Mouse (Mus musculus) forebrain, embryonic 10.5 days (tissue): Measurements from ENCODE around the gene Eif1. TPM values are rescaled to one million over a fixed set of nuclear protein-coding genes. Genes with fewer than 3 reads are reported as not detected.
"Not testable (repeated sequence)": the region's sequence is repeated elsewhere in the genome, so short reads cannot be mapped to it uniquely, and the experiment has no call there.

Experiments used
- DNase-seq: peaks from one replicate; pipeline ENCODE4 v3.0.0-alpha.2; 2017; ENCODE audit warnings: low spot score; ENCODE audit errors: extremely low spot score
- H3K27ac ChIP-seq: fragments of 300-500 bp; sonication (generic); 2 replicates; pipeline ENCODE4 v1.5.1; 2016; ENCODE audit warnings: mild to moderate bottlenecking
- H3K27me3 ChIP-seq: fragments of 300-500 bp; sonication (generic); 2 replicates; pipeline ENCODE4 v1.6.1; 2016; ENCODE audit warnings: mild to moderate bottlenecking; ENCODE audit not compliant: poor library complexity, severe bottlenecking
- H3K36me3 ChIP-seq: fragments of 300-500 bp; sonication (generic); replicated peaks from 2 replicates; pipeline ENCODE4 v1.6.1; 2016; ENCODE audit warnings: mild to moderate bottlenecking, moderate library complexity
- H3K4me1 ChIP-seq: fragments of 300-500 bp; sonication (generic); 2 replicates; pipeline ENCODE4 v1.6.1; 2016
- H3K4me3 ChIP-seq: fragments of 300-500 bp; sonication (generic); 2 replicates; pipeline ENCODE4 v1.5.1; 2016; ENCODE audit warnings: mild to moderate bottlenecking, moderate library complexity
- H3K9me3 ChIP-seq: fragments of 300-500 bp; sonication (generic); 2 replicates; pipeline ENCODE4 v1.6.1; 2016; ENCODE audit warnings: mild to moderate bottlenecking, moderate library complexity
- WGBS: fragments of 180-500 bp; shearing (Covaris S2); methylation state at CpG from one replicate; pipeline ENCODE4 v1.1.7; 2016; 5-methylcytosine and 5-hydroxymethylcytosine counted together
- polyA plus RNA-seq: library from polyadenylated mRNA; unstranded; fragments of >200 nt; fragmentation: Nextera tagmentation; extraction: Ambion mirVana; gene quantifications from 2 replicates; pipeline ENCODE4 v1.2.1, GENCODE M21; 2016

Gene Eif1
- polyA plus RNA-seq, 1 experiment from 2014 or later, result 1,690 TPM

- Histone ChIP-seq H3K36me3 (no peaks in the 10 kb centered on the region), H3K27ac (no peak overlapping the region), H3K4me3 (no peak overlapping the region), H3K9me3 (no peaks in the 10 kb centered on the region), H3K4me1 (peaks cover 38% of the 10 kb centered on the region), H3K27me3 (no peaks in the 10 kb centered on the region)
- WGBS, result 75% methylated on average over 9 of the region's 9 CpGs
- no peak for DNase-seq
These were observed 13.3 kb downstream of the Eif1 start for GRCm38 (mm10) chr11:100332766-100333515.

- Histone ChIP-seq H3K9me3 (no peaks in the 10 kb centered on the region), H3K27me3 (no peaks in the 10 kb centered on the region), H3K4me3 (no peak within 1 kb of the TSS), H3K36me3 (no peaks in the 10 kb centered on the region), H3K27ac (no peak within 1 kb of the TSS), H3K4me1 (peaks cover 38% of the 10 kb centered on the region)
- 76% methylated on average over 6 of the region's 6 CpGs for WGBS
- DNase-seq, result no peak
These were observed 14.3 kb downstream of the Eif1 start, which contains the start of gene Gast for GRCm38 (mm10) chr11:100333944-100334457. Gene Gast, plus strand, starts transcription at chr11:100334407.

- Histone ChIP-seq H3K27ac (no peak overlapping the region), H3K27me3 (no peaks in the 10 kb centered on the region), H3K36me3 (no peaks in the 10 kb centered on the region), H3K4me1 (peaks cover 29% of the 10 kb centered on the region), H3K4me3 (no peak overlapping the region), H3K9me3 (no peaks in the 10 kb centered on the region)
- DNase-seq, result no peak
- 89% methylated on average over 3 of the region's 3 CpGs for WGBS
These were observed 16.0 kb downstream of the Eif1 start for GRCm38 (mm10) chr11:100335731-100336130.

DNA sequence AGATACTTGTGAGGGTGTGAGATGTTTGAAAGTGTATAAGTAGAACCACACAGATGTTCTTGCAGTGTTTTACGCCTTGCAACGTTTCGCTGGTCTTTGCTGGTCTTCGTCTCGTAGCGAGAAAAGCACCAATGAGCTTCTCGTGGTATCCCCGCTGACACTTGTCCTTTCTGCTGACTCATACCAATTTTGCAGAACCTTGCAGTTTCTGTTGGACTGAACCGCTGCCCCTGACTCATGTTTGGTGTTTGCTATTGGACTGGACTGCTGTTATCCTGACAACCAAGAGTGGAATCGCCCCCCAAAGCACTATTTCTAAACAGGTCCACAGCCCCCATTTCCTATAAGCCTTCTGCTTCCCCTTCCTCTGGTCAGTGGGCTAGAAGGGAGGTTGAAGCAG is 24.6 kb downstream of the Eif1 start:
- WGBS, result 91% methylated on average over 10 of the region's 10 CpGs
- DNase-seq, result no peak
- no peaks in the 10 kb centered on the region for H3K9me3 ChIP-seq
- no peak overlapping the region for H3K27ac ChIP-seq
- peaks cover 14% of the 10 kb centered on the region for H3K36me3 ChIP-seq
- H3K27me3 ChIP-seq, result no peaks in the 10 kb centered on the region
- 0 out of 2 replicates have a peak, but pooled peaks cover 2% of the 10 kb centered on the region for H3K4me1 ChIP-seq
- no peak overlapping the region for H3K4me3 ChIP-seq

DNA sequence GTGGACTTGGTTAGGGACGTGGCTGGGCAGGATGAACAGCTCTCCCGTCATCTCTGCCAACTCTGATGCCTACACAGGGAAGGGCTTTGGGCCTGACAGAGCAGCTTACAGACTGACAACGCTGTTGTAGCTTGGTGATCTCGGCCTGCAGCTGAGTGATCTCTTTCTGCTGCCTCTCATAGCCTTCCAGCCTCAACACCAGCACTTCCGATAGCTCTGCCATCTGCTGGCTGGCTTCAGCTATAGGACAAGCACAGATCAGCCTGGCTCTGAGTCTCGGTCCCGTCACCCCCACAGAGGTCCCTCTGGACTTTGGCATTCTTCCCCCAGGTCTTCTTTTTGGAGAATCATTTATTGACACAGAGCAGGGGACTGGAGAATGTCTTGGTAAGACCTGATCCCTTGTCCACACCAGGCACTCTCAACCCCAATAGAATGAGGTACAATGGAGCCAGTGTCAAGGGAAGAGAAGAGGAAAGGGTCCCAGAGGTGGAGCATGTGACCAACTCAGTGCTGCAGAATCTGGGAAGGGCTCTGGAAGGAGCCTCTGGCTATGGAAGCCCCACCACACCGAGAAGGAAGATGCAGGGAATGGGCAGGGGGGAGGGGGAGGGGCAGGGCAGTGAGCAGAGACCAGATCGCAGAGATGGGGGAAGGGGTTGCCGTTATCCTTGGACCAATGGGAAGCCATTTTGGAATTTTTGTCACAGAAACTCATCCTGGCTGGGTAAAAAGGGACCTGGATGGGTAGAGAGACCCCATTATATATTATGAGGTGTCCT is 32.6 kb downstream of the Eif1 start:
- peaks cover 33% of the 10 kb centered on the region for H3K4me1 ChIP-seq
- H3K9me3 ChIP-seq, result no peaks in the 10 kb centered on the region
- H3K27ac ChIP-seq, result no peak overlapping the region
- peaks cover 60% of the 10 kb centered on the region for H3K36me3 ChIP-seq
- peaks cover 49% of the 10 kb centered on the region for H3K27me3 ChIP-seq
- no peak overlapping the region for H3K4me3 ChIP-seq
- DNase-seq, result no peak
- WGBS, result 43% methylated on average over 10 of the region's 10 CpGs

- under 1% methylated on average over 54 of the region's 54 CpGs for WGBS
- Histone ChIP-seq H3K4me3 (peak overlapping the region; percentile 75), H3K27me3 (peaks cover 80% of the 10 kb centered on the region), H3K9me3 (no peaks in the 10 kb centered on the region), H3K27ac (peak overlapping the region; percentile 93), H3K36me3 (peaks cover 38% of the 10 kb centered on the region), H3K4me1 (peaks cover 30% of the 10 kb centered on the region)
- DNase-seq, result peak; percentile 38
These were observed 35.7 kb downstream of the Eif1 start for GRCm38 (mm10) chr11:100355151-100355951.

- peak; percentile 83 for DNase-seq
- Histone ChIP-seq H3K4me1 (peaks cover 30% of the 10 kb centered on the region), H3K9me3 (no peaks in the 10 kb centered on the region), H3K27me3 (peaks cover 83% of the 10 kb centered on the region), H3K27ac (peak within 1 kb of the TSS; percentile 93), H3K4me3 (peak within 1 kb of the TSS; percentile 75), H3K36me3 (peaks cover 32% of the 10 kb centered on the region)
- WGBS, result 1% methylated on average over 49 of the region's 49 CpGs
These were observed 36.5 kb downstream of the Eif1 start, which contains the start of gene Hap1 for GRCm38 (mm10) chr11:100355972-100356818. Gene Hap1, minus strand, starts transcription at chr11:100356128.

DNA sequence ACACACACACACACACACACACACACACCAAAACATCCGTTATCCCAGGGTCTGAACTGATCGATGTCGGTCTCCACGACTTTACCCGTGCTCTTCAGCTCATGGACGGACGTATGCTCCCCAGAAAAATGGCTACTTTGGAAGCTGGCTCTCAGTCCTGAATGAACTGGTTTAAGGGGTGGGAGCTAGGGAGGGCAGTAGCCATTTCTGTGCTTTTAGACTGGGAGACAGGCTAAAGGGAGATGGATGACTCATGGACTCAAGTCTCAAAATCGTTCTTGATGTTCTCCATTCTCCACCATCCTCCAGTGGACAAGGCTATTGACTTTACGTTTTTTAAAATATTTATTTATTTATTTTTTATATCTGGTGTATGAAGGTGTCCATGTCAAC is 37.1 kb downstream of the Eif1 start:
- H3K4me1 ChIP-seq, result peaks cover 30% of the 10 kb centered on the region
- peak overlapping the region; percentile 93 for H3K27ac ChIP-seq
- H3K36me3 ChIP-seq, result peaks cover 26% of the 10 kb centered on the region
- WGBS, result 18% methylated on average over 9 of the region's 9 CpGs
- DNase-seq, result no peak
- peak overlapping the region; percentile 75 for H3K4me3 ChIP-seq
- H3K27me3 ChIP-seq, result peaks cover 83% of the 10 kb centered on the region
- no peaks in the 10 kb centered on the region for H3K9me3 ChIP-seq

DNA sequence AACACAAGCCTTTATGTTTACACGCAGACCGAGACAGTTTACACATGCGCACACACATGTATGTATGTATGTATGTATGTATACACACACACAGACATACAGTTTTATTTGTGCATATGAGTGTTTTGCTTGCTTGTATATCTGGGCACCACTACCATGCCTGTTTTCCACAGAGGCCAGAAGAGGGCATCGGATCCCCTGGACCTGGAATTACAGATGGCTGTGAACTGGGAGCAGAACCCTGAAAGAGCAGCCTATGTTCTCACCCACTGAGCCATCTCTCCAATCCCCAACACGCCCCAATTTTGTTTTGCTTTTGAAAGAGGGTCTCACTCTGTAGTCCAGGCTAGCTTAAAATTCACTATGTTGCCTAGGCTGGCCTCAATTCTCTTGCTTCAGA is 37.7 kb downstream of the Eif1 start:
- no peaks in the 10 kb centered on the region for H3K9me3 ChIP-seq
- H3K36me3 ChIP-seq, result peaks cover 20% of the 10 kb centered on the region
- 61% methylated on average over 5 of the region's 5 CpGs for whole genome bisulfite sequencing
- peaks cover 83% of the 10 kb centered on the region for H3K27me3 ChIP-seq
- peaks cover 32% of the 10 kb centered on the region for H3K4me1 ChIP-seq
- no peak overlapping the region for H3K27ac ChIP-seq
- H3K4me3 ChIP-seq, result no peak overlapping the region
- no peak for DNase-seq

- 85% methylated on average over 6 of the region's 6 CpGs for WGBS
- H3K27me3 ChIP-seq, result peaks cover 74% of the 10 kb centered on the region
These were observed 40.5 kb downstream of the Eif1 start for GRCm38 (mm10) chr11:100360175-100360574.

DNA sequence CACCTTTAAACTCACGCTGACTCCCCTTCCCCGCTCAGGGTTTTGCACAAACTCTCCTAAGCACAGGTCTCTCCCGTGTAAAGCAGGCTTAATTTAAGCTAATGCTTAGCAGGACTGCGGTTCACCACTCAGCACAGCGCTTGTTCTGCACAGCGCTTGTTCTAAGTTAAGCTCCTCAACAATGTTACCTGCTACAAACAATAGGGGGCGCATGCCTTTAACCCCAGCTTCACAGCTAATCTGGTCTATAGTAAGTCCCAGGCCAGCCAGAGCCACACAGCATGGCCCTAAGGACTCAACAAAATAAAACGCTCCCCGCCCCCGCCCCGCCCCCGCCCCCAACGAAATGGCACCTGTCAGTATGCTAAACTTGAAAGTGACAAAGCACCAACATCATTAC is 41.4 kb downstream of the Eif1 start:
- not testable (repeated sequence) for H3K27ac ChIP-seq, H3K36me3 ChIP-seq, H3K4me3 ChIP-seq, H3K9me3 ChIP-seq, DNase-seq
- peaks cover 19% of the 10 kb centered on the region for H3K4me1 ChIP-seq
- peaks cover 69% of the 10 kb centered on the region for H3K27me3 ChIP-seq
- no CpG with 5 or more reads among the region's 13 CpGs for WGBS

More at GRCm38 (mm10) chr11:100360175-100360574, 40.5 kb downstream of the Eif1 start:
- no peak for DNase-seq
- H3K9me3 ChIP-seq, result no peaks in the 10 kb centered on the region
- H3K27ac ChIP-seq, result no peak overlapping the region
- H3K4me1 ChIP-seq, result peaks cover 28% of the 10 kb centered on the region
- no peak overlapping the region for H3K4me3 ChIP-seq
- H3K36me3 ChIP-seq, result no peaks in the 10 kb centered on the region
